Mouse (Mus musculus): Measurements from ENCODE around the gene Bnc1. TPM values are rescaled to one million over a fixed set of nuclear protein-coding genes. Genes with fewer than 3 reads are reported as not detected.

Bnc1 gene
- polyA plus RNA-seq, 1 experiment = 1.5 TPM

GRCm38 (mm10) chr7:81966195-81966594 lies 25.9 kb downstream of the Bnc1 start:
- no peak overlapping the region for H3K27ac ChIP-seq (ENCODE audit: control insufficient read depth, insufficient read depth, low read length)
- WGBS = 88% methylated on average over 5 of the region's 5 CpGs

GRCm38 (mm10) chr7:81959704-81960103 lies 32.4 kb downstream of the Bnc1 start:
- TF ChIP-seq POLR2A (IDR thresholded peaks at IDR 0.05; ENCODE audit: control insufficient read depth, extremely low read depth, insufficient read depth, low read length, poor library complexity) (no peak), CTCF (IDR thresholded peaks at IDR 0.05; ENCODE audit: borderline replicate concordance, control insufficient read depth, extremely low read depth, insufficient read depth, low read length, poor library complexity) (no peak)
- WGBS = 5% methylated on average over 3 of the region's 3 CpGs
- no peaks in the 10 kb centered on the region for H3K4me1 ChIP-seq (replicated peaks; ENCODE audit: control insufficient read depth, insufficient read depth, low read length)
- no peak overlapping the region for H3K27ac ChIP-seq (ENCODE audit: control insufficient read depth, insufficient read depth, low read length)
- H3K4me3 ChIP-seq (ENCODE audit: control insufficient read depth, insufficient read depth, low read length) = no peak overlapping the region
- H3K27me3 ChIP-seq (ENCODE audit: control insufficient read depth, insufficient read depth, low read length) = no peaks in the 10 kb centered on the region
- no peak for DNase-seq
- no peaks in the 10 kb centered on the region for H3K36me3 ChIP-seq (ENCODE audit: control insufficient read depth, insufficient read depth, low read length)

More at GRCm38 (mm10) chr7:81966195-81966594, 25.9 kb downstream of the Bnc1 start:
- H3K4me1 ChIP-seq (replicated peaks; ENCODE audit: control insufficient read depth, insufficient read depth, low read length) = no peaks in the 10 kb centered on the region
- no peaks in the 10 kb centered on the region for H3K36me3 ChIP-seq (ENCODE audit: control insufficient read depth, insufficient read depth, low read length)
- DNase-seq = no peak
- H3K4me3 ChIP-seq (ENCODE audit: control insufficient read depth, insufficient read depth, low read length) = no peak overlapping the region
- no peaks in the 10 kb centered on the region for H3K27me3 ChIP-seq (ENCODE audit: control insufficient read depth, insufficient read depth, low read length)
- TF ChIP-seq CTCF (IDR thresholded peaks at IDR 0.05; ENCODE audit: borderline replicate concordance, control insufficient read depth, extremely low read depth, insufficient read depth, low read length, poor library complexity) = no peak
- TF ChIP-seq POLR2A (IDR thresholded peaks at IDR 0.05; ENCODE audit: control insufficient read depth, extremely low read depth, insufficient read depth, low read length, poor library complexity) = no peak

DNA sequence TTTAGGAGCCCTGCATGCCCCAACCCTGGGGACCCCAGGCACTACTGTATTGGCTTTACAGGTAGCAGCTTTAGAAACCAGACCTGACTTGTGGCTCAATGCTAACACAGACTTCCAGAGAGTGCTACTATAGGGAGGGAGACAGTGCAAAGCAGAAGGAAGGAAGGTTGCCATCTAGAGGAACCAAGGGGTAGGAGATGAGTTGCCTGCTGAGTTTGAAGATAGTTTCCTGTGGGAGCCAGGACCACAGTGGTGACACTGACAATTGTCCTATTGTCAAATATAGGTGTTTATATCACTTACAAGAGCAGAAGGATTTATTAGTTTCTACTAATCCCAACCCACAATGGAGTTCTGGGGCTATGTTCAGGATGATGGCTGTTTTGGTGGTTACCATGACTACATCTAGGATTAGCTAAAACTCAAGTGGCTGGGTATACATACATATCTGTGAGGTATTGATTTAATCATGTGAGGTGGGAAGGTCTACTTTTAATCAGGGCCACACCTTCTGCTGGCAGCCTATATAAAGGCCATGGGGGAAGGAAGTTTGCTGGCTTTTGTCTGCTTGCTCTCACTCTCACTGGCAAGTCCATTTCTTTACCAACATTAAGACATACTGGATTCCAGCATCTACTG lies 37.8 kb downstream of the Bnc1 start:
- TF ChIP-seq POLR2A (IDR thresholded peaks at IDR 0.05; ENCODE audit: control insufficient read depth, extremely low read depth, insufficient read depth, low read length, poor library complexity) = no peak
- TF ChIP-seq CTCF (IDR thresholded peaks at IDR 0.05; ENCODE audit: borderline replicate concordance, control insufficient read depth, extremely low read depth, insufficient read depth, low read length, poor library complexity) = no peak
- peak; percentile 47 for DNase-seq
- no peaks in the 10 kb centered on the region for H3K4me1 ChIP-seq (replicated peaks; ENCODE audit: control insufficient read depth, insufficient read depth, low read length)
- no peak overlapping the region for H3K27ac ChIP-seq (ENCODE audit: control insufficient read depth, insufficient read depth, low read length)
- H3K4me3 ChIP-seq (ENCODE audit: control insufficient read depth, insufficient read depth, low read length) = no peak overlapping the region
- no peaks in the 10 kb centered on the region for H3K36me3 ChIP-seq (ENCODE audit: control insufficient read depth, insufficient read depth, low read length)
- no peaks in the 10 kb centered on the region for H3K27me3 ChIP-seq (ENCODE audit: control insufficient read depth, insufficient read depth, low read length)

GRCm38 (mm10) chr7:81950499-81950898 lies 41.6 kb downstream of the Bnc1 start:
- Histone ChIP-seq H3K4me3 (ENCODE audit: control insufficient read depth, insufficient read depth, low read length) (no peak overlapping the region), H3K4me1 (replicated peaks; ENCODE audit: control insufficient read depth, insufficient read depth, low read length) (no peaks in the 10 kb centered on the region), H3K27me3 (ENCODE audit: control insufficient read depth, insufficient read depth, low read length) (no peaks in the 10 kb centered on the region), H3K27ac (ENCODE audit: control insufficient read depth, insufficient read depth, low read length) (no peak overlapping the region), H3K36me3 (ENCODE audit: control insufficient read depth, insufficient read depth, low read length) (no peaks in the 10 kb centered on the region)
- no peak for TF ChIP-seq POLR2A (IDR thresholded peaks at IDR 0.05; ENCODE audit: control insufficient read depth, extremely low read depth, insufficient read depth, low read length, poor library complexity)
- 94% methylated on average over 2 of the region's 2 CpGs for WGBS
- no peak for DNase-seq

DNA sequence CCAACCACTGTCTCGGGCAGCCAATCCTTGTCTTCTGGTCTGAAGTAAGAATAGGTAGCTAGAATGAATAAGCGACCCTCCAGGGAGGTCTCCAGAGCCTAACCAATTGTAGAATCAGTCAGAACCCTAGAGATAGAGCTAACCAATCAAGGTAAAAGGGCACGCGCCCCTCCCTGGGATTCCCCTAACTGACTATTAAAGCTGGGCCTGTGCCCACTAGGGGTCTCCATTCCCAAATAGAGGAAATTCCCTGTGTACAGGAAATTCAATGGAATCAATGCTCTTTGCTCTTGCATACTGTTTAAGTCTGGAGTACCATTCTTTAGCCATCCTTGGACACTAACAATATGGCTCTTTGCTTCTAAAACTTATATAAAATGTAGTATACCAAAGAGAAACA lies 46.7 kb downstream of the Bnc1 start:
- no peak for DNase-seq
- no peak overlapping the region for H3K4me3 ChIP-seq (ENCODE audit: control insufficient read depth, insufficient read depth, low read length)
- H3K27me3 ChIP-seq (ENCODE audit: control insufficient read depth, insufficient read depth, low read length) = no peaks in the 10 kb centered on the region
- TF ChIP-seq CTCF (IDR thresholded peaks at IDR 0.05; ENCODE audit: borderline replicate concordance, control insufficient read depth, extremely low read depth, insufficient read depth, low read length, poor library complexity) = no peak
- no peak for TF ChIP-seq POLR2A (IDR thresholded peaks at IDR 0.05; ENCODE audit: control insufficient read depth, extremely low read depth, insufficient read depth, low read length, poor library complexity)
- WGBS = 66% methylated on average over 4 of the region's 4 CpGs
- no peaks in the 10 kb centered on the region for H3K36me3 ChIP-seq (ENCODE audit: control insufficient read depth, insufficient read depth, low read length)
- no peaks in the 10 kb centered on the region for H3K4me1 ChIP-seq (replicated peaks; ENCODE audit: control insufficient read depth, insufficient read depth, low read length)
- no peak overlapping the region for H3K27ac ChIP-seq (ENCODE audit: control insufficient read depth, insufficient read depth, low read length)

DNA sequence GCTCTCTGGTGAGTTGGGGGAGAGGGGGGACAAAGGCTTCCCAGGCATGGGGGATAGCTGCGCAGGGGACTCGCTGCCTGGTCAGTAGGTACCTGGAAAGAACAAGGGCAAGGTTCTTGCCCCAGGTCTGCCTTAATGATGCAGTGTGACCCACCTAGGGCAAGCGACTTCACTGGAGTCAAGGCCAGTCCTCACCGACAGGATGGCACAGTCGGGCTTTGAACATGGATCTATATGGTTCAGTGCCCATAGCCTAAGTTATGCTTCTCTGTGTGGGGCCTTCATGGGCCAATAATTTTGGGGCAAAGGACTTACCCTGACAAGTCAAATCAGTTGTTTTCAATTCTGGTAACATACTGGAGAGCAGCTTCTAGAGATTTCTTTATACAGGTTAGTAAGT lies 57.3 kb downstream of the Bnc1 start:
- 42% methylated on average over 5 of the region's 5 CpGs for WGBS
- Histone ChIP-seq H3K36me3 (ENCODE audit: control insufficient read depth, insufficient read depth, low read length) (no peaks in the 10 kb centered on the region), H3K4me3 (ENCODE audit: control insufficient read depth, insufficient read depth, low read length) (peak overlapping the region; percentile 78; the same call in 1 of the 2 replicates), H3K27me3 (ENCODE audit: control insufficient read depth, insufficient read depth, low read length) (no peaks in the 10 kb centered on the region; the same call in 1 of the 2 replicates), H3K27ac (ENCODE audit: control insufficient read depth, insufficient read depth, low read length) (no peak overlapping the region), H3K4me1 (replicated peaks; ENCODE audit: control insufficient read depth, insufficient read depth, low read length) (peaks cover 9% of the 10 kb centered on the region; the same call in 1 of the 2 replicates)
- no peak for DNase-seq
- TF ChIP-seq CTCF (IDR thresholded peaks at IDR 0.05; ENCODE audit: borderline replicate concordance, control insufficient read depth, extremely low read depth, insufficient read depth, low read length, poor library complexity) (no peak), POLR2A (IDR thresholded peaks at IDR 0.05; ENCODE audit: control insufficient read depth, extremely low read depth, insufficient read depth, low read length, poor library complexity) (no peak)
